Mouse (Mus musculus): ENCODE data around the gene Upp2. TPM values are rescaled to one million over a fixed set of nuclear protein-coding genes. Genes with fewer than 3 reads are reported as not detected.
A peak's percentile ranks its signal among the peaks of the same experiment; 100 is the strongest.

The Upp2 gene
- polyA plus RNA-seq, 1 experiment from 2014 or later: 7.7 TPM

DNA sequence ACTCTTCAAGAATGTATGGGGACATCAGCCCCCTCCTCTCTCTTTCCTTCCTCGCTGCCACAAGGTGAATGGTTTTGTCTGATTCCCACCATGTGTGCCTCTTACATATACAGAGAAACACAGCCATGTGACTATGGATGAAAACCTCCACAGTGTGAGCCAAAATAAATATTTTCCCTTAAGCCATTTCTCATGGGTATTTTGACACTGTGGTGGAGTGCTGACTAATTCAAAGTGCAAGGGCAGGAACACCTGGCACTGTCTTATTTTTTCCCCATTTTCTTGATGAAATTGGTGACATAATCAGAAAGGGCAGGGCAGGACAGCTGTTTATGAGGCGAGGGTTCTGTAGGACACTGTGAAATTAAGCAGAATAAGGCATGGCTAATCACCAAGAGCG is 176.3 kb downstream of the Upp2 start:
- no peak for ATAC-seq (replicated peaks; ENCODE audit: low FRiP score)
- Histone ChIP-seq H3K27me3 (no peaks in the 10 kb centered on the region), H3K4me3 (replicated peaks) (no peak overlapping the region), H3K4me2 (no peak overlapping the region), H3K4me1 (0 out of 2 replicates have a peak, but pooled peaks cover 4% of the 10 kb centered on the region), H3K27ac (no peak overlapping the region), H3K9ac (no peak overlapping the region), H3K9me3 (replicated peaks) (no peaks in the 10 kb centered on the region), H3K36me3 (no peaks in the 10 kb centered on the region)
- WGBS: 72% methylated on average over 3 of the region's 3 CpGs

DNA sequence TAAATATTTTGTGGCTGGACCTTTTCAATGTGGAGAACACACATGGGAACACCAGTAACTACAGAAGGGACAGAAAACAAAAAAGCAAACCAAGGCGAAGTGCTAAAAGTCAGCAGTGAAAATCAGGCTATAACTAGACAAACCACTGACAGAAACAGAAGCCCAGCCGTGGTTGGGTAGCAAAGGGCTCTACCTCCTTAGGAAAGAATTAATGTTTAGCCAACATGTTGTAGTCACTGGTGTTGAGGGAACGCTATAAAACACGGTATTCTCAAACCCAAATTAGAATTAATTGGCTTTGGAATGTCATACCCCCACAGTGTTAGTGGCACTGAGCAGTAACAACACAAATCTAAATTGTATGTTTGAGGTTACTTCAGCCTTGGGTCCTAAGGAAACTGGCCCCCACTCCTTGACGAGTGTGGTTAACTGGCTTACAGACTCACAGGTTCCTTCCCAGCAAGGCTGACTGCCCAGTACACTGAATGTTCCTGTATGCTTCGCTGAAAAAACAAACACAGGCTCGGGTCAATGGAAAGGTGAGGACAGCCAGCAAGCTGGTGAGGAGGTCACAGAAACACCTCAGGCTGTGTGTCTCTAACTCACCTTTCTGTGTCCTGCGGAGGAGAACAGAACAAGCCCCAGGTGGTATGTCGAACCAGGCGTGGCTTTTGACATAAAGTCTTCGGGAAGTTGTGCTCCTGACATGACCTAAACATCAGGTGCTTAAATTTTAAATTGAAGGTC is 180.6 kb downstream of the Upp2 start:
- WGBS: 42% methylated on average over 11 of the region's 11 CpGs
- H3K9ac ChIP-seq: no peak overlapping the region
- no peaks in the 10 kb centered on the region for H3K9me3 ChIP-seq (replicated peaks)
- H3K27ac ChIP-seq: peak overlapping the region; percentile 14
- no peaks in the 10 kb centered on the region for H3K27me3 ChIP-seq
- 0 out of 2 replicates have a peak overlapping the region, but pooled peaks have one; percentile 1 for H3K4me2 ChIP-seq
- peak; percentile 91 for ATAC-seq (replicated peaks; ENCODE audit: low FRiP score)
- 0 out of 2 replicates have a peak, but pooled peaks cover 4% of the 10 kb centered on the region for H3K4me1 ChIP-seq
- H3K4me3 ChIP-seq (replicated peaks): no peak overlapping the region
- H3K36me3 ChIP-seq: no peaks in the 10 kb centered on the region

DNA sequence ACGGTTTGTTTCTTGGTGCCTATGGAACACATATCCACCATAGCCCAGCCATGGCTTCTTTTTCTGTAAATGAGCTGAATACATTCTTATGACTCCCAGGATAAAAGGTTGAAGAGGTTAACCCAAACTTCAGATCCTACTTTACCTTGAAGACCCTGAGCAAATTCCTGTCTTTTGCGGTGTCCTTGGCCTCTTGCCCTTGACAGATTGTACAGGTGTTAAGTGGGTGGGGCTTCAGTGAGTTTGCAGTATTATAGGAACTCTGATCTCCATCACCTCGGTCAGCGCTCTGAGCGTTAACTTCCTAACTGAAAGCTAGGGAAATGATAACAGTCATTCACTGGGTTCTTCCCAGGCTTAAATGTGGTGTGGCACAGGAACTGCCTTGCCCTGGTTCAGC is 181.2 kb downstream of the Upp2 start:
- peak overlapping the region; percentile 14; the same call in 1 of the 2 replicates for H3K27ac ChIP-seq
- H3K27me3 ChIP-seq: no peaks in the 10 kb centered on the region
- 0 out of 2 replicates have a peak, but pooled peaks cover 4% of the 10 kb centered on the region for H3K4me1 ChIP-seq
- ATAC-seq (replicated peaks; ENCODE audit: low FRiP score): no peak
- no peak overlapping the region for H3K4me2 ChIP-seq
- no peak overlapping the region for H3K9ac ChIP-seq
- H3K9me3 ChIP-seq (replicated peaks): no peaks in the 10 kb centered on the region
- H3K4me3 ChIP-seq (replicated peaks): no peak overlapping the region
- 74% methylated on average over 5 of the region's 5 CpGs for WGBS
- no peaks in the 10 kb centered on the region for H3K36me3 ChIP-seq

DNA sequence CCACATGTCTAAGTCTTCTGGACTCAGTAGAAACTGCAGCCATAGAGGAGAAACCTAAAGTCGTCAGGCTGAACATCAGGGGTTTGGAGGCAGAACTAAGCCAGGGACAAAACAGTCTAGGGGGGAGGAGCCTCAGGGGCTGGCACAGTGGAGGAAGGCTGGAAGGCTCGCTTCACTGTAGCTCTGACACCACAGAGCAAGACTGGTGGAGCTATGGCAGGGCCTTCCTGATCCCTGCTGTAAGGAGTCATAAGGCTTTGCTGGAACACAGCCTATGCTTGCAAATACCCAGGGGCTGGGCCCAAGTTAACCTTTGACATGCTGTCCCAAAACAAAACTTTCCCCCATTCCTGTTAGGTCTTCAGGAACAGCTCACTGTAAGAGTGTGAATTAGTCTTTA is 185.8 kb downstream of the Upp2 start:
- 46% methylated on average over 2 of the region's 2 CpGs for WGBS
- no peaks in the 10 kb centered on the region for H3K27me3 ChIP-seq
- no peak overlapping the region for H3K4me2 ChIP-seq
- no peaks in the 10 kb centered on the region for H3K9me3 ChIP-seq (replicated peaks)
- H3K27ac ChIP-seq: no peak overlapping the region
- 0 out of 2 replicates have a peak, but pooled peaks cover 2% of the 10 kb centered on the region for H3K4me1 ChIP-seq
- H3K36me3 ChIP-seq: no peaks in the 10 kb centered on the region
- H3K4me3 ChIP-seq (replicated peaks): no peak overlapping the region
- ATAC-seq (replicated peaks; ENCODE audit: low FRiP score): no peak
- no peak overlapping the region for H3K9ac ChIP-seq

DNA sequence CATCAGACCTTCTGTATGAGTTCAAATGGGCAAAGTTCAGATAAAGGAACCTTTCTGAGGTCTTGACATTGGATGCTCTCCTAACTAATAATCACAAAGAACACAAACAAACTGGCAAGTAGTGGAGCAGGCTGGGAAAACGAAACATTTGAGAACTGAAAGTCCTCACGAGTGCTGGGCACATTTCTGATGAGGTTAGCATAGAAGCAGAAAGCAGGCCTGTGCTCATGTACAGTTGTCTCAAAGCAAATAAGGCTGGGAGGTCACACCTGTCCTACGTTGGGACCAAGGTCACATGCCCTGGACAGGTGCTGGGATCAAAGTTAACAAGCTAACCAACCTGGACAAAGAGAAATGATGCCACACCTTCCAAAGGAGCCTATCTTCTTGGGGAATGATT is 187.6 kb downstream of the Upp2 start:
- H3K27me3 ChIP-seq: no peaks in the 10 kb centered on the region
- H3K4me2 ChIP-seq: no peak overlapping the region
- H3K4me1 ChIP-seq: no peaks in the 10 kb centered on the region
- no peak overlapping the region for H3K9ac ChIP-seq
- H3K36me3 ChIP-seq: no peaks in the 10 kb centered on the region
- H3K9me3 ChIP-seq (replicated peaks): no peaks in the 10 kb centered on the region
- 80% methylated on average over 3 of the region's 3 CpGs for WGBS
- no peak overlapping the region for H3K27ac ChIP-seq
- no peak for ATAC-seq (replicated peaks; ENCODE audit: low FRiP score)
- no peak overlapping the region for H3K4me3 ChIP-seq (replicated peaks)

DNA sequence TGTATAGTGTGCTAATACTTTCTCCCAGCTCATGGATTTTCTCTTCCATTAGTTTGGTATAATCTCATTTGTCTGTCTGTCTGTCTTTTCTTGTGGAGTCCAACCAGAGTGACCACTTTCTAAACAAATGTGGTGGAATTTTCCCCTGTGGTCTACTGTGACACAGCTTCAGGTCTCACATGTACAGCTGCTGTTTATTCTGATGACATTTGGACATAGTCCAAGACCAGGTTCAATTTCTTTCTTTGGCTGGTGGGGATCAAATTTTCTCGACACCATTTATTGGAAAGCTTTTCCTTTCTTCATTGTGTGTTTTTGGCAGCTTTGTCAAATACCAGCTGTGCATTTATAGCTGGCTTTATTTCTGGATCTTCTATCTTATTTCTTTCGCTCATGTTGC is 191.0 kb downstream of the Upp2 start:
- no peaks in the 10 kb centered on the region for H3K4me1 ChIP-seq
- no peaks in the 10 kb centered on the region for H3K36me3 ChIP-seq
- no peak overlapping the region for H3K27ac ChIP-seq
- H3K4me2 ChIP-seq: no peak overlapping the region
- no peak for ATAC-seq (replicated peaks; ENCODE audit: low FRiP score)
- H3K9ac ChIP-seq: no peak overlapping the region
- WGBS: 67% methylated on average over 2 of the region's 2 CpGs
- no peaks in the 10 kb centered on the region for H3K27me3 ChIP-seq
- H3K4me3 ChIP-seq (replicated peaks): no peak overlapping the region
- no peaks in the 10 kb centered on the region for H3K9me3 ChIP-seq (replicated peaks)

DNA sequence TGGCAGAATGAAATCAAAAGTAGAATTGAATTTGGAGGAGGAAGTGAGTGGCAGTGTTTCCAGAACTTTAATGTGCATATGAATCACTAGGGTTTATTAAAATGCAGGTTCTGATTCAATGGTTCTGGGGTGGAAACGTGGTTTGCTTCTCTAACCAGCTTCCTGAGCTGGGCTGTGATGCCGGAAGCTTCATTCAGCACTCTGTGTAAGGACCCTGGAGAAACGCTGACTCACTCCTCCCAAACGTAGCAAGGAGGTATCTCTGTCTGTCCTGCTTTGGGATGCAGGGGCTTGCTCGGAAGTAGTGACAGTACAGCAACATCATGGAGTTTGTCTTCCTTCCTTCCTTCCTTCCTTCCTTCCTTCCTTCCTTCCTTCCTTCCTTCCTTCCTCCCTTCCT is 192.6 kb downstream of the Upp2 start:
- Histone ChIP-seq H3K27ac (no peak overlapping the region), H3K4me2 (no peak overlapping the region), H3K4me1 (no peaks in the 10 kb centered on the region), H3K36me3 (no peaks in the 10 kb centered on the region), H3K9ac (no peak overlapping the region), H3K27me3 (no peaks in the 10 kb centered on the region), H3K9me3 (replicated peaks) (no peaks in the 10 kb centered on the region), H3K4me3 (replicated peaks) (no peak overlapping the region)
- WGBS: 69% methylated on average over 5 of the region's 5 CpGs
- no peak for ATAC-seq (replicated peaks; ENCODE audit: low FRiP score)

DNA sequence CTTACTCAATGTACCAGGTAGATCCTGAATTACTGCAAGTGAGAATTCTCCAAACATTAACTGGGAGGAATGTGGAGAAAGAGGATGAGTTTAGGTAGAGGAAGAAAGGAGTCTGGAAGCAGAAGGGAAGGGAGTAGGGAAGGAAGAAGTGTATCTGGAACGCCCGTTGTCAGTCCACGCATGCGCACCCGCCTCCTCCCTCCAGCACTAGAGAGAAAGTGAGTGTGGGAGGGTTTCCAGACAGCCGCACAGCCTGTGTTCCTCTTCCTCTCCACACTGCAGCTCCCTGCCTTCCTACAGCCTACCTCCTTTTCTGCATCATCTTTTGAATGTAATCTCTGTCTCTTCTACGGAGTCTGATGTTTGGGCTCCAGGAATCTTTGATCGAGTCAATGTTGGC is 198.0 kb downstream of the Upp2 start:
- 76% methylated on average over 8 of the region's 8 CpGs for WGBS
- H3K4me3 ChIP-seq (replicated peaks): no peak overlapping the region
- no peaks in the 10 kb centered on the region for H3K36me3 ChIP-seq
- no peaks in the 10 kb centered on the region for H3K4me1 ChIP-seq
- no peak overlapping the region for H3K9ac ChIP-seq
- ATAC-seq (replicated peaks; ENCODE audit: low FRiP score): no peak
- no peak overlapping the region for H3K27ac ChIP-seq
- no peaks in the 10 kb centered on the region for H3K27me3 ChIP-seq
- H3K9me3 ChIP-seq (replicated peaks): no peaks in the 10 kb centered on the region
- H3K4me2 ChIP-seq: no peak overlapping the region

DNA sequence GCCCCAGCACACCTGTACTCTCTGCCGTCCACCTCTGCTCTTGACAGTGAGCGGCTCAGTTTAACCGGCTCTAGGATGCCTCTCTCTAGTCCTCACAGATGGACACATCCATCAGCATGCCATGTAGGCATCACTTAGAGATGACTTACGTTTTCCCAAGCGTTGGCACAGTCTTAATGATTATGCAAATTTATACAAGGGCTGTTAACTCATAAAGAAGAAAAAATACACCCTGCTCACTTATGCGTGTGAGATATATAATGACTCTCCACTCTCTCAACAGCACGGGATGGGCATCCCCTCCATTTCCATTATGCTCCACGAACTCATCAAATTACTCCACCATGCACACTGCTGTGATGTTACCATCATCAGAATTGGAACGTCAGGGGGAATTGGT is 206.7 kb downstream of the Upp2 start:
- no peak overlapping the region for H3K9ac ChIP-seq
- H3K4me3 ChIP-seq (replicated peaks): no peak overlapping the region
- WGBS: 87% methylated on average over 9 of the region's 9 CpGs
- no peaks in the 10 kb centered on the region for H3K9me3 ChIP-seq (replicated peaks)
- no peaks in the 10 kb centered on the region for H3K4me1 ChIP-seq
- no peak overlapping the region for H3K4me2 ChIP-seq
- no peaks in the 10 kb centered on the region for H3K36me3 ChIP-seq
- no peak for ATAC-seq (replicated peaks; ENCODE audit: low FRiP score)
- H3K27ac ChIP-seq: no peak overlapping the region
- H3K27me3 ChIP-seq: no peaks in the 10 kb centered on the region

DNA sequence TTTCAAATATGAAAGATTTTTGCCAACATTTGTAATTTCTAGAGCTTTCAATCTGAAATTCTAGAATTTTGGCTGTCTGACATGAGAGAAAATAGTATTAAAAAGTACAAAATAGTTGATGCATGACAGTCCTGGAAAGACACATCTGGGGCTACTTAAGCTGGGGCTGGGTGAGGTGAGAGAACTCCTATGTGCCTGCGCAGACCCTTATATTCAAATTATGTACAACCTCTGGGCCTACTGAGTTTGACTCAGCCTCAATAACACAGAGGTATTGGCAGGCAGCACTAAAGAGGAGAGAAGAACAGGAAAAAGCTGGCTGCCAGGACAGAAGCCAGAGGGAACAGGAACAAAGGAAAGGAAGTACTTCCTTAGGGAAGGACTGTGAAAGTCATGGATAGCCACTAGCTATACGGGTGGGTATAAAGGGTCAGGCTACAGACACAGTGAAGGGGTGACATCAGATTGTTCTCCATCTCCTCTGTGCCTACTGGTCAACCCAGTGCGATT is 211.9 kb downstream of the Upp2 start:
- H3K27ac ChIP-seq: no peak overlapping the region
- H3K4me3 ChIP-seq (replicated peaks): no peak overlapping the region
- 86% methylated on average over 3 of the region's 3 CpGs for WGBS
- no peak for ATAC-seq (replicated peaks; ENCODE audit: low FRiP score)
- H3K9me3 ChIP-seq (replicated peaks): no peaks in the 10 kb centered on the region
- no peaks in the 10 kb centered on the region for H3K36me3 ChIP-seq
- no peak overlapping the region for H3K9ac ChIP-seq
- H3K27me3 ChIP-seq: no peaks in the 10 kb centered on the region
- H3K4me1 ChIP-seq: no peaks in the 10 kb centered on the region
- H3K4me2 ChIP-seq: no peak overlapping the region

DNA sequence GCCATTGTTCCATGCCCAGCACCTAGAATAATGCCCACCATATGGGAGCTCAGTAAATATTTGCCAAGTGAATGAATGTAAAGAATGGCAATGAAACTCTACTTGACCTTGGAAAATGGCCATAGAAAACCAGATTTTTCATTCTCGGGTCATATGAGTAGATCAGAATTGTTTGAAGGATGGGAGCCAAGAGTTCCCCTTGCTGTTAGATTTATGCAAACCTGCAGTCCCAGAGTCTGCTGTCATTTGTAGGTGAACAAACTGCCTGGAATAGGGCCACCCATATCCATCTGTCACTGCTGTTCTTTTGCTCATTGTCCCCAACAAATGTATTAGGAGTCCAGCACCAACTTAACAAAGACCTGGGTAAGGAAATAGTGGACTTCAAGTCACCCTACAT is 216.4 kb downstream of the Upp2 start:
- H3K4me2 ChIP-seq: no peak overlapping the region
- H3K9me3 ChIP-seq (replicated peaks): no peaks in the 10 kb centered on the region
- H3K27ac ChIP-seq: no peak overlapping the region
- no peaks in the 10 kb centered on the region for H3K36me3 ChIP-seq
- ATAC-seq (replicated peaks; ENCODE audit: low FRiP score): no peak
- H3K27me3 ChIP-seq: no peaks in the 10 kb centered on the region
- H3K9ac ChIP-seq: no peak overlapping the region
- no peak overlapping the region for H3K4me3 ChIP-seq (replicated peaks)
- WGBS: 59% methylated on average over 1 of the region's 1 CpGs
- H3K4me1 ChIP-seq: no peaks in the 10 kb centered on the region

DNA sequence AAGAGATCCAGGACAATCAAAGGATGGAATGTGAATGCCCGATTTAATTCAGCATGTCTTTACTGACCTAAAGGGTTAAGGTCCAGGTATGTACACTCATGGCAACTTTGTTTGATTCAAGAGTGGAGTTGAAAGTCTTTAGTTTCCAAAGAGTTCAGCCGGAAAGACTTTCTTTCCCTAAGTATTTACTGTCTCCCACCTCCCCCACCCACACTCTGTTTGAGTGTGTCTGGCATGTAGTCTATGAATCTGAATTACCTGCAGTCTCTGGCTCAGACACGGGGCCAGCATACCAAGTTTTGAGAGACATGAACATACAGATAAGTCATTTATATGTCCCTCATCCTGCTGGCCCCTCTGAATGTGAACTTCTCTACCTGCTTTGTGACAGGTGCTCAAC is 219.1 kb downstream of the Upp2 start:
- H3K36me3 ChIP-seq: no peaks in the 10 kb centered on the region
- H3K4me1 ChIP-seq: no peaks in the 10 kb centered on the region
- H3K9ac ChIP-seq: no peak overlapping the region
- H3K4me3 ChIP-seq (replicated peaks): no peak overlapping the region
- WGBS: 64% methylated on average over 3 of the region's 3 CpGs
- ATAC-seq (replicated peaks; ENCODE audit: low FRiP score): no peak
- no peak overlapping the region for H3K27ac ChIP-seq
- no peaks in the 10 kb centered on the region for H3K27me3 ChIP-seq
- H3K4me2 ChIP-seq: no peak overlapping the region
- no peaks in the 10 kb centered on the region for H3K9me3 ChIP-seq (replicated peaks)

DNA sequence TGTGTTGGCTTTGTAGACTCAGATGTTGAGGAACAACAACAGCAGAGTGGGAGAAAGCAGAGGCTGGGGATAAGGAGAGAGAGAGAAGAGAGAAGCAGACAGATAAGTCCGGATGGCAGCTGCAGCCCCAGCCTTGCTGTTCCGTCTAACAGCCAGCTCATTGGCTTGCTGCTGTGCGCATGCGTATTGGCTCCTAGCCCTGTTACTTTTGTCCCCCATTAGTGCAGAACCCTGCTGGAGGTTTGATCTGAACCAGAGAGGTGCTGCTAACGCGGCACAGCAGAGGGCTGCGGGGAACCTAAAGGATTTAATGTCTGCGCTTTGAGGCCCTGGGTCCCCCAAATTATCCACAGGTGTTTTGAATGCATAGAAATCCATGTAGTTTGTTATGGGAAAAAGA is 219.6 kb downstream of the Upp2 start:
- Histone ChIP-seq H3K4me1 (no peaks in the 10 kb centered on the region), H3K9ac (no peak overlapping the region), H3K27me3 (no peaks in the 10 kb centered on the region), H3K9me3 (replicated peaks) (no peaks in the 10 kb centered on the region), H3K4me2 (no peak overlapping the region), H3K27ac (no peak overlapping the region), H3K36me3 (no peaks in the 10 kb centered on the region), H3K4me3 (replicated peaks) (no peak overlapping the region)
- ATAC-seq (replicated peaks; ENCODE audit: low FRiP score): no peak
- WGBS: 76% methylated on average over 8 of the region's 8 CpGs
